Mouse (Mus musculus) MEL (cell line): Measurements from ENCODE around the gene Mrpl17. TPM values are rescaled to one million over a fixed set of nuclear protein-coding genes. Genes with fewer than 3 reads are reported as not detected.

Experiments
- DNase-seq: peaks from one replicate; pipeline ENCODE4 v3.0.0; 2011; ENCODE audit warnings: low read depth, low spot score
- H3K27ac ChIP-seq: 2 replicates; pipeline ENCODE4 v1.5.1; 2012; ENCODE audit warnings: low read depth, mild to moderate bottlenecking, control low read depth, low read length, moderate library complexity; ENCODE audit not compliant: control insufficient read depth
- H3K27me3 ChIP-seq, 2 experiments: fragments of 150-350 bp in 1 of 2; sonication (generic) in 1 of 2; 2 replicates each; pipeline ENCODE4 v1.6.1; 2012; ENCODE audit warnings: low read length in 2 of 2, mild to moderate bottlenecking in 2 of 2, improper control_type of control experiment in 1 of 2, moderate library complexity in 1 of 2; ENCODE audit not compliant: insufficient read depth in 2 of 2, control insufficient read depth in 1 of 2
- H3K36me3 ChIP-seq, 2 experiments: 2 replicates each; pipeline ENCODE4 v1.6.1; 2012 to 2014; ENCODE audit warnings: low read length in 2 of 2, improper control_type of control experiment in 1 of 2, inconsistent platforms in 1 of 2, mild to moderate bottlenecking in 1 of 2; ENCODE audit not compliant: insufficient read depth in 2 of 2, control insufficient read depth in 1 of 2
- H3K4me1 ChIP-seq, 2 experiments: fragments of 150-350 bp in 1 of 2; sonication (generic) in 1 of 2; 2 replicates each; pipeline ENCODE4 v1.6.1; 2012; ENCODE audit warnings: low read length in 2 of 2, improper control_type of control experiment in 1 of 2, mild to moderate bottlenecking in 1 of 2; ENCODE audit not compliant: insufficient read depth in 2 of 2, control insufficient read depth in 1 of 2
- H3K4me3 ChIP-seq, 2 experiments: fragments of 150-350 bp in 1 of 2; sonication (generic) in 1 of 2; 2 replicates each; pipeline ENCODE4 v1.5.1; 2012; ENCODE audit warnings: low read depth in 2 of 2, low read length in 2 of 2, mild to moderate bottlenecking in 2 of 2, moderate library complexity in 2 of 2, control low read depth in 1 of 2, improper control_type of control experiment in 1 of 2; ENCODE audit not compliant: control insufficient read depth in 1 of 2, insufficient read depth in 1 of 2
- H3K79me2 ChIP-seq: 2 replicates; pipeline ENCODE4 v1.6.1; 2012; ENCODE audit warnings: mild to moderate bottlenecking, low read length, moderate library complexity; ENCODE audit not compliant: control insufficient read depth, poor library complexity, insufficient read depth
- H3K9ac ChIP-seq: 2 replicates; pipeline ENCODE4 v1.6.1; 2012; ENCODE audit warnings: low read depth, mild to moderate bottlenecking, control low read depth, low read length, moderate library complexity; ENCODE audit not compliant: control insufficient read depth, poor library complexity, severe bottlenecking
- H3K9me3 ChIP-seq: fragments of 150-350 bp; sonication (generic); replicated peaks from 2 replicates; pipeline ENCODE4 v1.6.1; 2012; ENCODE audit warnings: mild to moderate bottlenecking, low read length, improper control_type of control experiment, moderate library complexity; ENCODE audit not compliant: insufficient read depth
- BHLHE40 ChIP-seq: IDR thresholded peaks from 2 replicates; pipeline ENCODE4 v1.6.1; 2012; ENCODE audit warnings: low read depth, mild to moderate bottlenecking, inconsistent platforms, low read length, improper control_type of control experiment, borderline replicate concordance
- CHD2 ChIP-seq: IDR thresholded peaks from 2 replicates; pipeline ENCODE4 v1.6.1; 2011; ENCODE audit warnings: low read length, improper control_type of control experiment
- CTCF ChIP-seq, 3 experiments: IDR thresholded peaks in 2 of 3; conservative IDR thresholded peaks in 1 of 3; 2 replicates each; pipeline ENCODE4 v1.5.1; 2011 to 2012; ENCODE audit warnings: low read length in 3 of 3, low read depth in 2 of 3, mild to moderate bottlenecking in 2 of 3, improper control_type of control experiment in 1 of 3, inconsistent platforms in 1 of 3, mixed read lengths in 1 of 3, moderate library complexity in 1 of 3; ENCODE audit not compliant: control insufficient read depth in 1 of 3, insufficient read depth in 1 of 3, poor library complexity in 1 of 3, severe bottlenecking in 1 of 3
- E2F4 ChIP-seq: IDR thresholded peaks from 2 replicates; pipeline ENCODE4 v1.6.1; 2011; ENCODE audit warnings: low read depth, low read length, improper control_type of control experiment, borderline replicate concordance
- GATA1 ChIP-seq: IDR thresholded peaks from 2 replicates; pipeline ENCODE4 v1.6.1; 2011; ENCODE audit warnings: low read depth, low read length, improper control_type of control experiment
- JUND ChIP-seq: IDR thresholded peaks from 2 replicates; pipeline ENCODE4 v1.6.1; 2011; ENCODE audit warnings: low read depth, mild to moderate bottlenecking, improper control_type of control experiment, low read length
- KAT2A ChIP-seq: conservative IDR thresholded peaks from 2 replicates; pipeline ENCODE4 v1.6.1; 2012; ENCODE audit warnings: low read depth, low read length, improper control_type of control experiment, inconsistent platforms
- MAFK ChIP-seq: IDR thresholded peaks from 2 replicates; pipeline ENCODE4 v1.6.1; 2011; ENCODE audit warnings: low read depth, mild to moderate bottlenecking, low read length, improper control_type of control experiment, borderline replicate concordance
- MXI1 ChIP-seq: IDR thresholded peaks from 2 replicates; pipeline ENCODE4 v1.6.1; 2011; ENCODE audit warnings: mild to moderate bottlenecking, low read depth, low read length, improper control_type of control experiment
- POLR2AphosphoS2 ChIP-seq: IDR thresholded peaks from 2 replicates; pipeline ENCODE4 v1.6.1; 2011; ENCODE audit warnings: low read length, improper control_type of control experiment
- RAD21 ChIP-seq: IDR thresholded peaks from 2 replicates; pipeline ENCODE4 v1.6.1; 2011; ENCODE audit warnings: mild to moderate bottlenecking, low read depth, low read length, improper control_type of control experiment
- SIN3A ChIP-seq: IDR thresholded peaks from 2 replicates; pipeline ENCODE4 v1.6.1; 2012; ENCODE audit warnings: low read length, improper control_type of control experiment, inconsistent platforms
- TCF12 ChIP-seq: IDR thresholded peaks from 2 replicates; pipeline ENCODE4 v1.6.1; 2014; ENCODE audit warnings: low read depth, mild to moderate bottlenecking, inconsistent platforms, low read length, improper control_type of control experiment, moderate library complexity
- UBTF ChIP-seq: IDR thresholded peaks from 2 replicates; pipeline ENCODE4 v1.6.1; 2012; ENCODE audit warnings: low read depth, mild to moderate bottlenecking, inconsistent platforms, low read length, improper control_type of control experiment, moderate library complexity, borderline replicate concordance; ENCODE audit not compliant: insufficient read depth
- USF1 ChIP-seq: IDR thresholded peaks from 2 replicates; pipeline ENCODE4 v1.6.1; 2014; ENCODE audit warnings: low read depth, mild to moderate bottlenecking, inconsistent platforms, low read length, improper control_type of control experiment, moderate library complexity
- USF2 ChIP-seq, 2 experiments: IDR thresholded peaks; 2 replicates each; pipeline ENCODE4 v1.6.1; 2011 to 2012; ENCODE audit warnings: improper control_type of control experiment in 2 of 2, low read length in 2 of 2, borderline replicate concordance in 1 of 2, inconsistent platforms in 1 of 2, low read depth in 1 of 2, mild to moderate bottlenecking in 1 of 2; ENCODE audit not compliant: insufficient read depth in 1 of 2
- ZC3H11A ChIP-seq: IDR thresholded peaks from 2 replicates; pipeline ENCODE4 v1.6.1; 2012; ENCODE audit warnings: low read depth, mild to moderate bottlenecking, inconsistent platforms, low read length, improper control_type of control experiment
- ZMIZ1 ChIP-seq: IDR thresholded peaks from 2 replicates; pipeline ENCODE4 v1.6.1; 2012; ENCODE audit warnings: low read depth, mild to moderate bottlenecking, inconsistent platforms, low read length, improper control_type of control experiment, moderate library complexity
- polyA plus RNA-seq, 2 experiments: library from polyadenylated mRNA; stranded (reverse) in 1 of 2; unstranded in 1 of 2; fragments of >175 nt in 1 of 2; fragments of >200 nt in 1 of 2; gene quantifications; 2 replicates each; pipeline versions ENCODE4 v1.2.1 to v1.2.4; 2012; ENCODE audit warnings: low replicate concordance in 2 of 2, low read depth in 1 of 2; ENCODE audit not compliant: insufficient read length in 2 of 2, insufficient read depth in 1 of 2, missing spikeins in 1 of 2
- total RNA-seq: library from RNA; depleted of rRNA; stranded (reverse); fragments of 300-350 nt; gene quantifications from 2 replicates; pipeline ENCODE4 v1.2.3, GENCODE M21; 2012

Gene Mrpl17
- total and polyA plus RNA-seq, 3 experiments: 196 to 230 TPM; not detected in 1

DNA sequence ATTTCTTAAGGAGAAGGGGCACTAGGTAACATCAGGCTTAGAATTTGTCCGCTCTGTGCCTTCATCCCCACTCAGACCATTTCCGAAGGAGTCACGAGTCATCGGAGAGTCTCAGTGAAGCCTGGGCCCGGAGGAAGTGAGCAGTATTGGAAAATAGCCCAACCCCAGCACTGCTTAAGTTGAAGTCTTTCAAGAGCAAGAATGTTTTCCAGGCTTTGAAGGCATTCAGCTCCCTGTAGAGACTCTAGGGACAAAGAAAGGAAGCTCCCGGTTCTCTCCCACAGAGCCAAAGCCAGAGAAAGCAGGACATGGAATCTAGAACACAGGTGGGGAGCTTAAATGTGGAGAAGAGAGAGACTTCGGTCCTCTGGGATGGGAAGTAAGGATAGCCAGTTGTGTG is 17.2 kb downstream of the Mrpl17 start:
- TF ChIP-seq POLR2AphosphoS2: no peak
- TF ChIP-seq KAT2A: no peak
- TF ChIP-seq CHD2: no peak
- TF ChIP-seq MXI1: no peak
- no peak for TF ChIP-seq ZC3H11A
- TF ChIP-seq TCF12: no peak
- TF ChIP-seq SIN3A: no peak
- TF ChIP-seq BHLHE40: no peak
- TF ChIP-seq ZMIZ1: no peak
- no peak for TF ChIP-seq E2F4
- no peak for TF ChIP-seq CTCF (IDR thresholded peaks at IDR 0.05 in 2 of 3, conservative IDR thresholded peaks at IDR 0.05 in 1 of 3; ENCODE audit: control insufficient read depth in 1 of 3, insufficient read depth in 1 of 3, low read depth in 2 of 3, low read length in 3 of 3, poor library complexity in 1 of 3, severe bottlenecking in 1 of 3)
- no peak for TF ChIP-seq MAFK
- TF ChIP-seq USF2 (IDR thresholded peaks at IDR 0.05; ENCODE audit: borderline replicate concordance in 1 of 2, insufficient read depth in 1 of 2, low read depth in 1 of 2, low read length in 2 of 2): no peak
- no peak for TF ChIP-seq GATA1
- TF ChIP-seq UBTF: no peak
- Histone ChIP-seq H3K9ac (no peak overlapping the region), H3K79me2 (no peaks in the 10 kb centered on the region), H3K27ac (no peak overlapping the region), H3K27me3 (peaks cover 3 to 4% of the 10 kb centered on the region in 2 experiments; a peak in 3 of 4 replicates), H3K9me3 (no peaks in the 10 kb centered on the region), H3K4me1 (no peaks in the 10 kb centered on the region), H3K4me3 (no peak overlapping the region), H3K36me3 (no peaks in the 10 kb centered on the region)
- DNase-seq: no peak

DNA sequence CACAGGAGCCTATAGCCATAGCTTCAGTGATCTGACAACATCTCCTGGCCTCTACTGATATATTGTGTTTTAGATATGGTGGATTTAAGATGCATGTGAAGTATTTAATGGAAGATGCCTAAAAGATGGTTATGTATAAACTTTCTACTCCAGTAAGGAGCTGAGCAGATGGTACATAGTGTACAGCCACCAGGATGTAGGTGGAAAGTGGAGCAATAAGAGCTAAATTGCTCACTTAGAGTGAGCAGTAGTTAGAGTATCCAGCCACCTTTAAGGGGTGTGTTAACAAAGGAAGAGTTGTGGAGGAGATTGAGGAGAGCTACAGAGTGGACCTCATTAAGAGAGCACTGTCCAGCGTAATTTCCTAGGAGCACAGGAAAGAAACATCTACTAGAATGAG is 19.8 kb downstream of the Mrpl17 start:
- TF ChIP-seq USF1 (no peak), KAT2A (no peak), ZC3H11A (no peak), RAD21 (no peak), E2F4 (no peak), MAFK (no peak), JUND (no peak)
- Histone ChIP-seq H3K27me3 (peaks cover 0 to 4% of the 10 kb centered on the region in 2 experiments; a peak in 3 of 4 replicates), H3K4me1 (no peaks in the 10 kb centered on the region), H3K27ac (no peak overlapping the region), H3K9me3 (no peaks in the 10 kb centered on the region), H3K79me2 (no peaks in the 10 kb centered on the region), H3K4me3 (no peak overlapping the region), H3K9ac (no peak overlapping the region), H3K36me3 (no peaks in the 10 kb centered on the region)
- no peak for DNase-seq
